Mouse (Mus musculus): ENCODE results near the gene Gamt.
A peak's percentile ranks its signal among the peaks of the same experiment; 100 is the strongest.

Gene Gamt

GRCm38 (mm10) chr10:80260642-80261584, at the start of gene Gamt, which contains the start of gene Dazap1:
Gamt (minus strand) TSS chr10:80261012.
Dazap1 (plus strand) TSS chr10:80261486.
- peak; percentile 97 for DNase-seq

- no peak for DNase-seq
These were observed 44.0 kb upstream of the Gamt start for GRCm38 (mm10) chr10:80304862-80305261.

GRCm38 (mm10) chr10:80304458-80304857, 43.6 kb upstream of the Gamt start:
- DNase-seq = no peak

- peak; percentile 63 for DNase-seq
These were observed 41.7 kb upstream of the Gamt start for GRCm38 (mm10) chr10:80302471-80302881.

GRCm38 (mm10) chr10:80302082-80302355, 41.2 kb upstream of the Gamt start:
- DNase-seq = no peak

GRCm38 (mm10) chr10:80301256-80302081, 40.7 kb upstream of the Gamt start:
- DNase-seq = no peak

GRCm38 (mm10) chr10:80300672-80301181, 39.9 kb upstream of the Gamt start:
- DNase-seq = peak; percentile 77

- DNase-seq = no peak
These were observed 39.0 kb upstream of the Gamt start for GRCm38 (mm10) chr10:80299824-80300223.

GRCm38 (mm10) chr10:80299301-80299700, 38.5 kb upstream of the Gamt start:
- DNase-seq = peak; percentile 59

GRCm38 (mm10) chr10:80298571-80299281, 37.9 kb upstream of the Gamt start:
- peak; percentile 94 for DNase-seq

- DNase-seq = no peak
These were observed 36.8 kb upstream of the Gamt start for GRCm38 (mm10) chr10:80297526-80298133.

GRCm38 (mm10) chr10:80296824-80297223, 36.0 kb upstream of the Gamt start:
- no peak for DNase-seq

GRCm38 (mm10) chr10:80295618-80296425, 35.0 kb upstream of the Gamt start, which contains the start of gene Apc2:
Apc2 (plus strand) TSS chr10:80295977.
- peak; percentile 82 for DNase-seq

- DNase-seq = no peak
These were observed 34.0 kb upstream of the Gamt start for GRCm38 (mm10) chr10:80294788-80295303.

GRCm38 (mm10) chr10:80294311-80294710, 33.5 kb upstream of the Gamt start:
- no peak for DNase-seq

- DNase-seq = no peak
These were observed 32.5 kb upstream of the Gamt start for GRCm38 (mm10) chr10:80293325-80293724.

GRCm38 (mm10) chr10:80292251-80293146, 31.7 kb upstream of the Gamt start, which contains the start of gene Rps15:
Rps15 (plus strand) TSS chr10:80292453.
- DNase-seq = peak; percentile 98

GRCm38 (mm10) chr10:80288657-80289056, 27.8 kb upstream of the Gamt start:
- no peak for DNase-seq

- no peak for DNase-seq
These were observed 27.3 kb upstream of the Gamt start for GRCm38 (mm10) chr10:80288097-80288496.
